Mouse (Mus musculus): ENCODE data around the gene Ppp1cb.
"Not testable (repeated sequence)": the region's sequence is repeated elsewhere in the genome, so short reads cannot be mapped to it uniquely, and the experiment has no call there.

DNA sequence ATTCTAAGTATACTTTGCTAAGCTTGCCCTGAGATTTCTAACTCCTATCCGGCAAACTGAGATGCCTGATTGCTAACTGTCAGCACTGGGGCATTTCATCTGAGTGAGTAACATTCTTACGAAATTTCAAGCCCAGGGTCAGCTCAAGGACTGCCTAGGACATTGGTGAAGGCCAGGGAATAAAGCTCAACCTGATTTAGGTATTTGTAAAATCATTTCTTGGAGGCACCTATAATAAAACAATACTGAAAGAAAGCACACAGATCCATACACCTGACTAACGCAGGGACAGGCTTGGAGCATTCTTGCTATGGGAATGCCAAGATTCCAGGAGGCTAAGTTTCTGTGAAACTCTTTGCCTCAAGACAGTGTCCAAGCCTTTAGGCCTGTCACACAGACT lies 24.3 kb upstream of the Ppp1cb start:
- not testable (repeated sequence) for TF ChIP-seq POLR2A, CTCF (IDR thresholded peaks at IDR 0.05; ENCODE audit: insufficient read depth, low read depth, low read length)

Measured in olfactory bulb, adult 2 months (tissue).